Mouse (Mus musculus): ENCODE measurements around the gene Chp2. TPM values are rescaled to one million over a fixed set of nuclear protein-coding genes. Genes with fewer than 3 reads are reported as not detected.
A peak's percentile ranks its signal among the peaks of the same experiment; 100 is the strongest.

The Chp2 gene
- polyA plus RNA-seq, 1 experiment = 13.4 TPM

- H3K4me1 ChIP-seq (ENCODE audit: control insufficient read depth, insufficient read depth, low read length) = peaks cover 9% of the 10 kb centered on the region
- no peaks in the 10 kb centered on the region for H3K27me3 ChIP-seq (ENCODE audit: control insufficient read depth, insufficient read depth, low read length)
- no peak for TF ChIP-seq CTCF (IDR thresholded peaks at IDR 0.05; ENCODE audit: control insufficient read depth, insufficient read depth, insufficient replicate concordance, low read depth, low read length)
- TF ChIP-seq POLR2A (IDR thresholded peaks at IDR 0.05; ENCODE audit: control insufficient read depth, low read depth, low read length) = no peak
- H3K27ac ChIP-seq (ENCODE audit: control insufficient read depth, insufficient read depth, low read depth, low read length) = no peak overlapping the region
- no peaks in the 10 kb centered on the region for H3K36me3 ChIP-seq (ENCODE audit: control insufficient read depth, insufficient read depth, low read length)
- no peak overlapping the region for H3K4me3 ChIP-seq (ENCODE audit: control insufficient read depth, low read depth, low read length)
Measured at GRCm38 (mm10) chr7:122249321-122249821, 30.1 kb downstream of the Chp2 start.

GRCm38 (mm10) chr7:122251197-122252011 lies 32.1 kb downstream of the Chp2 start:
- Histone ChIP-seq H3K27me3 (ENCODE audit: control insufficient read depth, insufficient read depth, low read length) (no peaks in the 10 kb centered on the region), H3K27ac (ENCODE audit: control insufficient read depth, insufficient read depth, low read depth, low read length) (no peak overlapping the region), H3K36me3 (ENCODE audit: control insufficient read depth, insufficient read depth, low read length) (no peaks in the 10 kb centered on the region), H3K4me3 (ENCODE audit: control insufficient read depth, low read depth, low read length) (peak overlapping the region; percentile 56), H3K4me1 (ENCODE audit: control insufficient read depth, insufficient read depth, low read length) (peaks cover 9% of the 10 kb centered on the region)
- TF ChIP-seq CTCF (IDR thresholded peaks at IDR 0.05; ENCODE audit: control insufficient read depth, insufficient read depth, insufficient replicate concordance, low read depth, low read length) = peak; percentile 64
- TF ChIP-seq POLR2A (IDR thresholded peaks at IDR 0.05; ENCODE audit: control insufficient read depth, low read depth, low read length) = no peak

- Histone ChIP-seq H3K4me3 (ENCODE audit: control insufficient read depth, low read depth, low read length) (no peak overlapping the region), H3K27ac (ENCODE audit: control insufficient read depth, insufficient read depth, low read depth, low read length) (no peak overlapping the region), H3K27me3 (ENCODE audit: control insufficient read depth, insufficient read depth, low read length) (no peaks in the 10 kb centered on the region), H3K4me1 (ENCODE audit: control insufficient read depth, insufficient read depth, low read length) (peaks cover 4% of the 10 kb centered on the region), H3K36me3 (ENCODE audit: control insufficient read depth, insufficient read depth, low read length) (no peaks in the 10 kb centered on the region)
- TF ChIP-seq POLR2A (IDR thresholded peaks at IDR 0.05; ENCODE audit: control insufficient read depth, low read depth, low read length) (no peak), CTCF (IDR thresholded peaks at IDR 0.05; ENCODE audit: control insufficient read depth, insufficient read depth, insufficient replicate concordance, low read depth, low read length) (no peak)
Measured at GRCm38 (mm10) chr7:122256722-122257121, 37.4 kb downstream of the Chp2 start.

GRCm38 (mm10) chr7:122258521-122258920 lies 39.2 kb downstream of the Chp2 start:
- no peak for TF ChIP-seq POLR2A (IDR thresholded peaks at IDR 0.05; ENCODE audit: control insufficient read depth, low read depth, low read length)
- TF ChIP-seq CTCF (IDR thresholded peaks at IDR 0.05; ENCODE audit: control insufficient read depth, insufficient read depth, insufficient replicate concordance, low read depth, low read length) = no peak
- H3K27me3 ChIP-seq (ENCODE audit: control insufficient read depth, insufficient read depth, low read length) = no peaks in the 10 kb centered on the region
- no peak overlapping the region for H3K4me3 ChIP-seq (ENCODE audit: control insufficient read depth, low read depth, low read length)

GRCm38 (mm10) chr7:122260055-122260602 lies 40.8 kb downstream of the Chp2 start:
- no peak for TF ChIP-seq POLR2A (IDR thresholded peaks at IDR 0.05; ENCODE audit: control insufficient read depth, low read depth, low read length)
- no peak for TF ChIP-seq CTCF (IDR thresholded peaks at IDR 0.05; ENCODE audit: control insufficient read depth, insufficient read depth, insufficient replicate concordance, low read depth, low read length)
- no peaks in the 10 kb centered on the region for H3K27me3 ChIP-seq (ENCODE audit: control insufficient read depth, insufficient read depth, low read length)
- H3K4me3 ChIP-seq (ENCODE audit: control insufficient read depth, low read depth, low read length) = no peak overlapping the region
- no peaks in the 10 kb centered on the region for H3K36me3 ChIP-seq (ENCODE audit: control insufficient read depth, insufficient read depth, low read length)
- no peak overlapping the region; the same call in 1 of the 2 replicates for H3K27ac ChIP-seq (ENCODE audit: control insufficient read depth, insufficient read depth, low read depth, low read length)
- H3K4me1 ChIP-seq (ENCODE audit: control insufficient read depth, insufficient read depth, low read length) = no peaks in the 10 kb centered on the region

More at GRCm38 (mm10) chr7:122258521-122258920, 39.2 kb downstream of the Chp2 start:
- no peaks in the 10 kb centered on the region for H3K4me1 ChIP-seq (ENCODE audit: control insufficient read depth, insufficient read depth, low read length)
- no peak overlapping the region for H3K27ac ChIP-seq (ENCODE audit: control insufficient read depth, insufficient read depth, low read depth, low read length)
- no peaks in the 10 kb centered on the region for H3K36me3 ChIP-seq (ENCODE audit: control insufficient read depth, insufficient read depth, low read length)

GRCm38 (mm10) chr7:122268983-122269486 lies 49.7 kb downstream of the Chp2 start:
- Histone ChIP-seq H3K4me3 (ENCODE audit: control insufficient read depth, low read depth, low read length) (no peak overlapping the region), H3K36me3 (ENCODE audit: control insufficient read depth, insufficient read depth, low read length) (no peaks in the 10 kb centered on the region), H3K27me3 (ENCODE audit: control insufficient read depth, insufficient read depth, low read length) (no peaks in the 10 kb centered on the region), H3K4me1 (ENCODE audit: control insufficient read depth, insufficient read depth, low read length) (no peaks in the 10 kb centered on the region), H3K27ac (ENCODE audit: control insufficient read depth, insufficient read depth, low read depth, low read length) (no peak overlapping the region)
- no peak for TF ChIP-seq CTCF (IDR thresholded peaks at IDR 0.05; ENCODE audit: control insufficient read depth, insufficient read depth, insufficient replicate concordance, low read depth, low read length)
- TF ChIP-seq POLR2A (IDR thresholded peaks at IDR 0.05; ENCODE audit: control insufficient read depth, low read depth, low read length) = no peak

GRCm38 (mm10) chr7:122272334-122272733 lies 53.0 kb downstream of the Chp2 start:
- no peak overlapping the region for H3K4me3 ChIP-seq (ENCODE audit: control insufficient read depth, low read depth, low read length)
- no peak for TF ChIP-seq CTCF (IDR thresholded peaks at IDR 0.05; ENCODE audit: control insufficient read depth, insufficient read depth, insufficient replicate concordance, low read depth, low read length)
- no peak for TF ChIP-seq POLR2A (IDR thresholded peaks at IDR 0.05; ENCODE audit: control insufficient read depth, low read depth, low read length)
- H3K4me1 ChIP-seq (ENCODE audit: control insufficient read depth, insufficient read depth, low read length) = no peaks in the 10 kb centered on the region
- no peaks in the 10 kb centered on the region for H3K36me3 ChIP-seq (ENCODE audit: control insufficient read depth, insufficient read depth, low read length)
- no peak overlapping the region for H3K27ac ChIP-seq (ENCODE audit: control insufficient read depth, insufficient read depth, low read depth, low read length)
- no peaks in the 10 kb centered on the region for H3K27me3 ChIP-seq (ENCODE audit: control insufficient read depth, insufficient read depth, low read length)

Other genes starting within 250 kb of the Chp2 start
- 37.9 and 45.1 TPM in 2 replicates for gene Cog7, start 237.8 kb upstream of the Chp2 start, polyA plus RNA-seq (2012; rRNA removed)
- 4.8 and 7.9 TPM in 2 replicates for gene Gga2, start 198.3 kb upstream of the Chp2 start, polyA plus RNA-seq (2012; rRNA removed)
- gene Ubfd1, start 152.3 kb upstream of the Chp2 start, polyA plus RNA-seq (2012; rRNA removed) = 11.4 and 12.6 TPM in 2 replicates
- 5.9 and 6.3 TPM in 2 replicates for gene Ears2, start 152.2 kb upstream of the Chp2 start, polyA plus RNA-seq (2012; rRNA removed)
- 55.4 and 101 TPM in 2 replicates for gene Ndufab1, start 117.6 kb upstream of the Chp2 start, polyA plus RNA-seq (2012; rRNA removed)
- 3.5 and 4.8 TPM in 2 replicates for gene Palb2, start 86.5 kb upstream of the Chp2 start, polyA plus RNA-seq (2012; rRNA removed)
- 32.1 and 33.0 TPM in 2 replicates for gene Dctn5, start 86.5 kb upstream of the Chp2 start, polyA plus RNA-seq (2012; rRNA removed)
- gene Plk1, start 60.1 kb upstream of the Chp2 start, polyA plus RNA-seq (2012; rRNA removed) = 52.8 and 62.3 TPM in 2 replicates
- 0.17 and 0.19 TPM in 2 replicates for gene Ern2, start 33.3 kb upstream of the Chp2 start, polyA plus RNA-seq (2012; rRNA removed)
- gene Prkcb, start 69.3 kb downstream of the Chp2 start, polyA plus RNA-seq (2012; rRNA removed) = 3.4 and 4.2 TPM in 2 replicates